Mouse (Mus musculus) megakaryocyte, embryonic 14.5 days (primary cell): ENCODE data around the gene Snx7.

Experiments
- FLI1 ChIP-seq: IDR thresholded peaks from 2 replicates; pipeline ENCODE4 v1.6.1; 2012; ENCODE audit warnings: low read length, inconsistent platforms, mixed read lengths
- GATA1 ChIP-seq: IDR thresholded peaks from 3 replicates; pipeline ENCODE4 v1.6.1; 2012; ENCODE audit warnings: mixed read lengths, low read length, inconsistent platforms, borderline replicate concordance

DNA sequence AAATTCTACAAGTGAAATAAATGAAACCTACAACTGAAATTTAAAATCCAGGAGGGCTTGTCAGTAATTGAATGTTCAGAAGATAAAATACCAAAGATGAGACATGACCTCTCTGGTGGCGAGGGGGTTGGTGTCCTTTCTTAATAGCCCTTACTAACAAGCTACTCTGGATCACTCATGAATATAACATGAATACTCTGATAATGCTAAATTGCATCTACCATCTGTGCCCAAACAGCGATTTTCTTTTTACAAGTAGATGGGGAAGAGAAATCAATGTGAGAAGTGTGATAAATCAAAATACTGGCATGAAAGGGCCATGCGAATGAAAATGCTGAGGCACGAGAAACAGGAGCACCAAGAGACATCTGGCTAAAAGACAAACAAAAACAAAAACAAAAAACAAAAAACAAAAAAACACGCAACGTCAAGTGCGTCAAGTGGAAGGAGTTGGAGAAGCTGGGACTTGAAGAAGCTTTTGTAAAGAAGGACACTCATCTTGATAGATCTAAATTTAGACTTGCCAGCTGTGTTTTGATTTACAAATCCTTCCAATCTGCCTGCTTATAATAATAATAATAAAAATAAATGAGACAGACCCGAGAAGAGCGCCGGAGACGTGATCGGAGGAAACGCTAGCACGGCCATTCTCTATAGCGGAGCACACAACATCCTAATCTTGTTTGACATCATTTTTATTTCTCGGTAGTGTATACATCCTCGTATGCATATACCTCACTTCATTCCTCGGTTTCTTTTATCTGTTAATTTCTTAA, 17.3 kb downstream of the Snx7 start:
- no peak for TF ChIP-seq GATA1
- no peak for TF ChIP-seq FLI1
